Mouse (Mus musculus) liver, adult 2 months (tissue): ENCODE measurements around the gene Tpte.
A peak's percentile ranks its signal among the peaks of the same experiment; 100 is the strongest.

Experiments
- CTCF ChIP-seq: fragments of 200-500 bp; IDR thresholded peaks from 2 replicates; pipeline ENCODE4 v1.5.1; 2011; ENCODE audit warnings: low read depth, low read length, control low read depth
- POLR2A ChIP-seq: fragments of 200-500 bp; IDR thresholded peaks from 2 replicates; pipeline ENCODE4 v1.6.1; 2011; ENCODE audit warnings: low read length, control low read depth; ENCODE audit not compliant: insufficient read depth; ENCODE audit errors: extremely low read depth

GRCm38 (mm10) chr8:22399285-22399880, 116.1 kb downstream of the Tpte start:
- TF ChIP-seq POLR2A, result no peak
- peak; percentile 52 for TF ChIP-seq CTCF
